Mouse (Mus musculus): ENCODE measurements at regions not wholly inside any gene's neighbourhood (a gene's known extent, or its start where the extent isn't known, plus 50 kb on each side); places are given as distances from the start of the nearest gene placed in this dataset.

DNA sequence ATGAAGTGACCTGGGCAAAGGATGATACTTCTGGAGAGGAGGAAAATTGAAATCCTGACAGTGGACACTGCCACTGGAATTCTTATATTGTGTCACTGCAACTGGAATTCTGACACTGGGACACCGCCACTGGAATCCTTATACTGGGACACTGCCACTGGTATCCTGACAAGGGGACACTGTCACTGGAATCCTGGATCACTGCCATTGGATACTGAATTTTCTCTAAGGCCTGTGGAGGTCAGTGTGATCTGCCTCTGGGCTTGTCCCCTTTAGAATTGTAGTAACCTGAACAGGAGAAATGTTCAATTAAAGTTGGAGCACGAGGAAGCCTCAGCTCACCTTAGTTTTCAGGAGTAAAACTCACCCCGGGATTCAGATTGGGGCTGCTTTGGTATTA, 205.0 kb downstream of the Gm5447 start:
- H3K27ac ChIP-seq (ENCODE audit: control insufficient read depth, low read depth, low read length): no peak overlapping the region
- no peaks in the 10 kb centered on the region for H3K27me3 ChIP-seq (ENCODE audit: control insufficient read depth in 1 of 2, insufficient read depth in 2 of 2, low read length in 2 of 2)
- no peak overlapping the region for H3K9ac ChIP-seq (ENCODE audit: control insufficient read depth, low read depth, low read length, poor library complexity, severe bottlenecking)
- TF ChIP-seq MAX (IDR thresholded peaks at IDR 0.05; ENCODE audit: low read length) (no peak), EP300 (IDR thresholded peaks at IDR 0.05; ENCODE audit: low read depth in 1 of 2, low read length in 2 of 2) (no peak), POLR2AphosphoS2 (IDR thresholded peaks at IDR 0.05; ENCODE audit: low read length) (no peak), SMC3 (IDR thresholded peaks at IDR 0.05; ENCODE audit: low read depth, low read length) (no peak), USF2 (IDR thresholded peaks at IDR 0.05; ENCODE audit: borderline replicate concordance in 1 of 2, insufficient read depth in 1 of 2, low read depth in 1 of 2, low read length in 2 of 2) (no peak), ZMIZ1 (IDR thresholded peaks at IDR 0.05; ENCODE audit: low read depth, low read length) (no peak), RCOR1 (IDR thresholded peaks at IDR 0.05; ENCODE audit: low read depth, low read length) (no peak), MXI1 (IDR thresholded peaks at IDR 0.05; ENCODE audit: low read depth, low read length) (no peak), ZKSCAN1 (IDR thresholded peaks at IDR 0.05; ENCODE audit: low read depth, low read length) (no peak), CHD1 (IDR thresholded peaks at IDR 0.05; ENCODE audit: low read depth, low read length) (no peak), RAD21 (IDR thresholded peaks at IDR 0.05; ENCODE audit: low read depth, low read length) (no peak)
- DNase-seq (ENCODE audit: low read depth, low spot score): no peak
- no peak overlapping the region for H3K4me3 ChIP-seq (ENCODE audit: control insufficient read depth in 1 of 2, insufficient read depth in 1 of 2, low read depth in 2 of 2, low read length in 2 of 2)
- no peaks in the 10 kb centered on the region for H3K79me2 ChIP-seq (ENCODE audit: control insufficient read depth, insufficient read depth, low read length, poor library complexity)
- no peaks in the 10 kb centered on the region for H3K4me1 ChIP-seq (ENCODE audit: control insufficient read depth in 1 of 2, insufficient read depth in 2 of 2, low read length in 2 of 2)
- no peaks in the 10 kb centered on the region for H3K36me3 ChIP-seq (ENCODE audit: control insufficient read depth in 1 of 2, insufficient read depth in 2 of 2, low read length in 2 of 2)
- no peaks in the 10 kb centered on the region for H3K9me3 ChIP-seq (replicated peaks; ENCODE audit: insufficient read depth, low read length)

DNA sequence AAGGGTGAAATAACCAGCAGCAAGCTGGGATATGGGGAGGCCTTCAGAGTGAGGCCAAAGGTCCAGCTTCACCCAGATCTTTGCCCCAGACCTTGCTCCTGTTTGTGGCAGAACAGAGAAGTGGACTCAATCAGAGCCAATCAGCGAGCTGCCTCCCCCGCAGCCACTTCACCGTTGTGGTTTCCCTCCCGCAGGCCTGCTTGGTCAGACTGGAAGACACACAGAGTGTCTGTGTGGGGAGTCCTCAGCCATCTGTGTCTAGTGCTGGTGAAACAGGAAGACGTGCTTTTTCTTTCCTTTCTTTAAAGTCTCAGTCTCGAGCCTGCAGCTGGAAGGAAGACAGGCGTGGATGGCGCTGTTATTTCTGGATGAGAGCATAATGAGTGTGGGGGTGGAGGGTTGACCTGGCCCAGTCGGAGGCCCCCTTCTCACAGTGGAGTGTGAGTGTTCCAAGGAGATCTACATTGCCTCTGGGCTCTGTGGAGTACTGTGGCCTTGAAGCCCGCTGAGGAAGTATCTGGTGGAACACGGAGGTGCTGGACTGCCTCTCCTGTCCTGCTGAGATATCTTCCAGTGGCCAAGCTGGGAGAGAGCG, 205.5 kb downstream of the Gm5447 start:
- Histone ChIP-seq H3K4me1 (ENCODE audit: control insufficient read depth in 1 of 2, insufficient read depth in 2 of 2, low read length in 2 of 2) (no peaks in the 10 kb centered on the region), H3K9ac (ENCODE audit: control insufficient read depth, low read depth, low read length, poor library complexity, severe bottlenecking) (no peak overlapping the region), H3K9me3 (replicated peaks; ENCODE audit: insufficient read depth, low read length) (no peaks in the 10 kb centered on the region), H3K27ac (ENCODE audit: control insufficient read depth, low read depth, low read length) (no peak overlapping the region), H3K27me3 (ENCODE audit: control insufficient read depth in 1 of 2, insufficient read depth in 2 of 2, low read length in 2 of 2) (no peaks in the 10 kb centered on the region), H3K79me2 (ENCODE audit: control insufficient read depth, insufficient read depth, low read length, poor library complexity) (no peaks in the 10 kb centered on the region), H3K4me3 (ENCODE audit: control insufficient read depth in 1 of 2, insufficient read depth in 1 of 2, low read depth in 2 of 2, low read length in 2 of 2) (no peak overlapping the region), H3K36me3 (ENCODE audit: control insufficient read depth in 1 of 2, insufficient read depth in 2 of 2, low read length in 2 of 2) (no peaks in the 10 kb centered on the region)
- no peak for DNase-seq (ENCODE audit: low read depth, low spot score)
- TF ChIP-seq POLR2AphosphoS2 (IDR thresholded peaks at IDR 0.05; ENCODE audit: low read length) (no peak), TAL1 (IDR thresholded peaks at IDR 0.05; ENCODE audit: low read length) (no peak), RAD21 (IDR thresholded peaks at IDR 0.05; ENCODE audit: low read depth, low read length) (no peak), ZC3H11A (IDR thresholded peaks at IDR 0.05; ENCODE audit: low read depth, low read length) (no peak), MEF2A (IDR thresholded peaks at IDR 0.05; ENCODE audit: extremely low read depth, insufficient replicate concordance, low read depth, low read length, poor library complexity, severe bottlenecking) (no peak), ZMIZ1 (IDR thresholded peaks at IDR 0.05; ENCODE audit: low read depth, low read length) (no peak), HCFC1 (IDR thresholded peaks at IDR 0.05; ENCODE audit: low read depth, low read length) (no peak), MXI1 (IDR thresholded peaks at IDR 0.05; ENCODE audit: low read depth, low read length) (no peak), GATA1 (IDR thresholded peaks at IDR 0.05; ENCODE audit: low read depth, low read length) (no peak), ETS1 (IDR thresholded peaks at IDR 0.05; ENCODE audit: low read depth, low read length) (no peak), JUND (IDR thresholded peaks at IDR 0.05; ENCODE audit: low read depth, low read length) (no peak), MYB (IDR thresholded peaks at IDR 0.05; ENCODE audit: low read depth, low read length) (no peak), SMC3 (IDR thresholded peaks at IDR 0.05; ENCODE audit: low read depth, low read length) (no peak), CHD2 (IDR thresholded peaks at IDR 0.05; ENCODE audit: low read length) (no peak)
